Mouse (Mus musculus) limb, embryonic 13.5 days (tissue): ENCODE measurements around the gene Abtb1. TPM values are rescaled to one million over a fixed set of nuclear protein-coding genes. Genes with fewer than 3 reads are reported as not detected.

Source experiments
- ATAC-seq: fragments of 200-750 bp; cut with Nextera tagmentation; 2 replicates; pipeline ENCODE4 v1.8.0; 2017; ENCODE audit warnings: low read depth, moderate number of reproducible peaks, moderate TSS enrichment; ENCODE audit not compliant: low FRiP score
- H3K27ac ChIP-seq: fragments of 300-500 bp; sonication (generic); 2 replicates; pipeline ENCODE4 v1.5.1; 2015; ENCODE audit warnings: inconsistent platforms, mild to moderate bottlenecking, moderate library complexity
- H3K27me3 ChIP-seq: fragments of 300-500 bp; sonication (generic); 2 replicates; pipeline ENCODE4 v1.6.1; 2015; ENCODE audit warnings: mild to moderate bottlenecking, inconsistent platforms
- H3K36me3 ChIP-seq: fragments of 300-500 bp; sonication (generic); 2 replicates; pipeline ENCODE4 v1.6.1; 2015; ENCODE audit warnings: inconsistent platforms, mild to moderate bottlenecking, moderate library complexity
- H3K4me1 ChIP-seq: fragments of 300-500 bp; sonication (generic); 2 replicates; pipeline ENCODE4 v1.6.1; 2015; ENCODE audit warnings: inconsistent platforms
- H3K4me2 ChIP-seq: fragments of 300-500 bp; sonication (generic); replicated peaks from 2 replicates; pipeline ENCODE4 v1.6.1; 2015; ENCODE audit warnings: inconsistent platforms, mild to moderate bottlenecking, moderate library complexity
- H3K4me3 ChIP-seq: fragments of 300-500 bp; sonication (generic); 2 replicates; pipeline ENCODE4 v1.5.1; 2015; ENCODE audit warnings: moderate library complexity, mild to moderate bottlenecking, inconsistent platforms
- H3K9ac ChIP-seq: fragments of 300-500 bp; sonication (generic); 2 replicates; pipeline ENCODE4 v1.6.1; 2015; ENCODE audit warnings: mild to moderate bottlenecking, inconsistent platforms
- H3K9me3 ChIP-seq: fragments of 300-500 bp; sonication (generic); 2 replicates; pipeline ENCODE4 v1.6.1; 2016; ENCODE audit warnings: inconsistent platforms
- WGBS: fragments of 180-500 bp; shearing (Covaris S2); methylation state at CpG from one replicate; pipeline ENCODE4 v1.1.7; 2015; 5-methylcytosine and 5-hydroxymethylcytosine counted together
- polyA plus RNA-seq: library from polyadenylated mRNA; unstranded; fragments of >200 nt; fragmentation: Nextera tagmentation; extraction: Ambion mirVana; gene quantifications from 2 replicates; pipeline ENCODE4 v1.2.1, GENCODE M21; 2015

The Abtb1 gene
- polyA plus RNA-seq, 1 experiment from 2014 or later: 28.0 TPM

DNA sequence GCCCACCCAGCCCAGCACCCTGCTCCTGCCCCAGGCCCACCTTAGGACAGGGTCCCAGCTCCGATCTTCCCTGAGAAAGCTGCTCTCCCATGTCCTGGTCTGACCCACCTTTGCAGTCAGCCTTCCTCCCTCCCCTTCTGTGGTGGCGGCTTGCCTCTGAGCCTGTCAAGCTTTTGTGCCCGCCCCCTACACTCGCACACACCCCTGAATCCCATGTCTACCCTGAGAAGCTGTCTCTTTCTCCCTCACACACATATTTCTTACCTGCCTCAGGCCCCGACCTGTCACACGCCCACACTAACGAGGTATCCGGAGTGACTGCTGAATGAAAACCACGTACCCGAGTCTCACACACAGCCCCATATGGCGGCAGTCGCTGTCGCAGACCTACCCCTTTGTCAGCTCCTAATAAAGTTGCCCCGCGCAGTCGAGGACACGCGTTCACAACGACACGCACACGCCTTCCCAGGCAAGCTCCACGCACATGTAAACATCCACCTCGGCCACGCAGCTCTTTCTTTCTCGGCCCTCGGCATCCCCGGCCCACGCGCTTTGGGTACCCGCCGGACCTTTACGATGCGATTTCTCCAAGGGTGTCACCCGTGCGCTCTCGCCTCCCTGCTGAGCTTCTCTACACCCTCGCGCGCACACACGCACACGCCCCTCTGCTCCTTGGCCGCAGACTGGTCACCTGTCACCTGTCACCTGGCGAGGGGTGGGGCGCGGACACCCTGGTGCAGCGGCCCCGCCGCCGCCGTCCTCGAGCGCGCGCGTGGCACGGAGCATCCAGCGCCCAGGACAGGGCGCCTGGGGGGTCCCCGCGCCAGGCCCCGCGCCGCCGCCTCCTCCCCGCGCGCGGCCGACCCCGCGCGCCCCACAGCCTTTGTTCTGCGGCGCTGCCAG, 32.4 kb upstream of the Abtb1 start:
- H3K27ac ChIP-seq: 0 out of 2 replicates have a peak overlapping the region, but pooled peaks have one; percentile 15
- 1% methylated on average over 72 of the region's 74 CpGs for WGBS
- ATAC-seq: peak; percentile 60

DNA sequence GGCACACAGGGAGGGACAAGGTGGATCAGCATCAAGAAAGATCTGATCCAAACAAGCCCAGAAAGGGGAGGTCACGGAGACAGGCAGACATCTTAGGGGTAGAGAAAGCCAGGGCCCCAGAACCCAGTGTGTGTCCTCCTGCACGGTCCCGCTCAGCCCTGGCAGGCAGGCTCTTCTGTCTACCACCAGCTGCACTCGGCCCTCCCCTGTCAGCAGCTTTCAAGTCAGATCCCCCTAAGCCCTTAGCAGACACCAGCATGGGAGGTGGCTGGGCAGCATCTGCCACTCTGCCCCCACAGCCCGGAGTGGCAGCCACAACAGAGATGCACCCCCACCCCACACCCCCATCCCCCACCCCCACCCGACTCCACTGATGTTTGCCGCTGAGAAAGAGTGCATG, 31.0 kb upstream of the Abtb1 start:
- peaks cover 10% of the 10 kb centered on the region for H3K27me3 ChIP-seq
- H3K4me3 ChIP-seq: no peak overlapping the region
- H3K36me3 ChIP-seq: no peaks in the 10 kb centered on the region
- H3K4me2 ChIP-seq: peak overlapping the region; percentile 96; the same call in 1 of the 2 replicates
- ATAC-seq: no peak
- WGBS: 47% methylated on average over 7 of the region's 7 CpGs
- H3K9ac ChIP-seq: no peak overlapping the region
- H3K27ac ChIP-seq: no peak overlapping the region
- peaks cover 32% of the 10 kb centered on the region for H3K4me1 ChIP-seq
- no peaks in the 10 kb centered on the region for H3K9me3 ChIP-seq

More for the DNA sequence above, 32.4 kb upstream of the Abtb1 start:
- Histone ChIP-seq H3K9me3 (no peaks in the 10 kb centered on the region), H3K27me3 (peaks cover 10% of the 10 kb centered on the region), H3K4me2 (peak overlapping the region; percentile 96), H3K4me3 (peak overlapping the region; percentile 87), H3K9ac (peak overlapping the region; percentile 89), H3K4me1 (peaks cover 32% of the 10 kb centered on the region), H3K36me3 (no peaks in the 10 kb centered on the region)

DNA sequence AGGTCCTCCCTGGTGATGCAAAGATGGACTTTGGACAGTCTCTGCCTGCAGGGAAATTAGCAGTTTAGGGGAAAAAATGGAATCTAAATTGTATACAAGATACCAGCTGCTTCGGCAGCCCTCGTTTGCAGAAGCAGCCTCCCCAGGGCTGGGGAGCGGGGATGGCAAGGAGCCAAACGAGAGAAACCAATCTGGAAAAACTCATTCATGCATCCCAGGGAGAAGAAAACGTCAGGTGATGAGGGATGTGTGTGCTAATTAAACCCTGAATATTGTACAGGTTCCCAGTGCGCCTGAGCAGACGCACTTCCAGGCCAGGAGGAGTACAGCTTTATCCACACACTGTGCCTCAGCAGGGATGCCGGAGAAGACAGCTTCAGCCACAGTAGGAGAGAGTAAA, 29.8 kb upstream of the Abtb1 start:
- H3K9ac ChIP-seq: no peak overlapping the region
- H3K36me3 ChIP-seq: no peaks in the 10 kb centered on the region
- H3K9me3 ChIP-seq: no peaks in the 10 kb centered on the region
- no peak overlapping the region for H3K4me2 ChIP-seq
- no peak for ATAC-seq
- H3K27ac ChIP-seq: no peak overlapping the region
- H3K27me3 ChIP-seq: peaks cover 10% of the 10 kb centered on the region
- peaks cover 32% of the 10 kb centered on the region for H3K4me1 ChIP-seq
- no peak overlapping the region for H3K4me3 ChIP-seq
- WGBS: 37% methylated on average over 8 of the region's 8 CpGs

DNA sequence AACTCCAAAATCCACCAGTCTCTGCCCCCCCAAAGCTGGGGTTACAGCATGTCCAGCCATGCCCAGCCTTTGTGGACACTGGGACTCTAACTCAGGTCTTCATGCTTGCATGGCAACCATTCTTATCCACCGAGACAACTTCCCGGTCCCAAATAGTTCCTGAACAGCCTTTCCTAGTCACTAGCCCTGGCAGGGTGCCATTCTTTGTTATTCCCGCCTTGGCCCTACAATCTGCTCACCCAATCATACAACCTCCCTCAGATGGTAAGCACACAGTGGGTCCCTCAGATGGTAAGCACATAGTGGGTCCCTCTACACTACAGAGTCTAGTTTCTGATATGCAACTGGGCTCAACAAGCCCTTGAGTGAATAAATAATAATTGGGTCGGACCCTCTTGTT, 28.8 kb upstream of the Abtb1 start:
- Histone ChIP-seq H3K36me3 (no peaks in the 10 kb centered on the region), H3K4me1 (peaks cover 32% of the 10 kb centered on the region), H3K4me3 (no peak overlapping the region), H3K27me3 (peaks cover 7% of the 10 kb centered on the region), H3K27ac (no peak overlapping the region), H3K9ac (no peak overlapping the region), H3K4me2 (no peak overlapping the region), H3K9me3 (no peaks in the 10 kb centered on the region)
- no peak for ATAC-seq
- WGBS: 62% methylated on average over 4 of the region's 4 CpGs

DNA sequence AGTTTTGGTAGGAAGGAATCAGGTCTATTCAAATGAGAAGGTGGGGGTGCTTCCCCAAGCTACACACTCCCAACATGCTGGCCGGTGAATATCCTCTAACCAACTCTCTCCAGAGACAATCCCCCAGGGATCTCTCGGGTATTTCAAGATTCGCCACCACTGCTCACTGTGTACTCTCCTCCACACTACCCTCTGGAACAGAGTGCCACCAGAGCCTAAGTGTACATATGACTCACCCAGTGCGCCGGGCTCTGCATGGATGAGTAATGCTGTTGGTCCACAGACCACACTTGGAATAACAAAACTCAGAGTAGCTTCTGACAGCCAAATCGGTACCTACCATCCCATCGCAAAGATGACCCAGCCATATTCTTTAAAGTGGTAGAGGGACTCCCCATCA, 27.7 kb upstream of the Abtb1 start:
- no peak overlapping the region for H3K4me2 ChIP-seq
- H3K4me3 ChIP-seq: no peak overlapping the region
- H3K4me1 ChIP-seq: peaks cover 32% of the 10 kb centered on the region
- peaks cover 7% of the 10 kb centered on the region for H3K36me3 ChIP-seq
- H3K9me3 ChIP-seq: no peaks in the 10 kb centered on the region
- 90% methylated on average over 7 of the region's 7 CpGs for WGBS
- H3K27me3 ChIP-seq: no peaks in the 10 kb centered on the region
- no peak overlapping the region for H3K9ac ChIP-seq
- ATAC-seq: no peak
- no peak overlapping the region for H3K27ac ChIP-seq

DNA sequence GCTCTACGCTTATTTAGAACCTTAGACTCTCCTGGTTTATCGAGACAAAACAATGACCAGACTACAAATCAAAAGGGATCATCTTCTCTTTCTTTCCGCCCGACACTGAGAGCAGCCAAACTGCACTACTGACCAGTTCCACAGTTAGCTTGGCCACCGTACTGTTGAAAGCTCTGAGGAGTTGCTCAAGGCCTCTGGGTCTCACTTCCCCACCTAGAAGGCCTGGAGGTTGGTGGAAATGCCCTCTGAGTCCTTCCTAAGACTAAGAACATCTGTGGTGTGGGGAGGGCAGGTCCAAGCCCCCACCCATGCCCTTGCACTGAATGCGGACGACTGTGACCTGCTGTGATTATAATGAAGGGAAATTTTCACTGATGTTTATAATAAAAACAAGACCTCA, 23.9 kb upstream of the Abtb1 start:
- Histone ChIP-seq H3K27me3 (no peaks in the 10 kb centered on the region), H3K9ac (no peak overlapping the region), H3K4me2 (no peak overlapping the region), H3K4me1 (peaks cover under 1% of the 10 kb centered on the region; the same call in 1 of the 2 replicates), H3K9me3 (no peaks in the 10 kb centered on the region), H3K27ac (no peak overlapping the region), H3K36me3 (peaks cover 40% of the 10 kb centered on the region), H3K4me3 (no peak overlapping the region)
- 82% methylated on average over 7 of the region's 7 CpGs for WGBS
- ATAC-seq: no peak

DNA sequence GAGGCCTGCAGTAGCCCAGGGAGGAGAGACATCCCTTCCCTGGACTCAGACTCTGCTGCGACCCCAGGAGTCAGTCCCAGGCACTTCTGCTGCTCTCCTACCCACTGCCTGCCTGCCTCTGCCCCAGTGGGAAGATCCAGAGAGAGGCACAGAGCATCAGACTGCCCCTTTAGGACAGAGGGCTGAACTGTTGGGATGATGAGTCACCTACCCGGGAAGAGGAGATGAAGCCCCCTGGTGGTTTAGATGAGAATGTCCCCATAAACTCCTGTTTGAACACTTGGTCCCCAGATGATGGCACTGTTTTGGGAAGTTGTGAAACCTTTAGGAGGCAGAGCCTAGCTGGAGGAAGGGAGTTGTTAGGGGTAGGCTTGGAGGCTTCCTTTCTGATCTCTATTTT, 19.1 kb upstream of the Abtb1 start:
- ATAC-seq: no peak
- no peaks in the 10 kb centered on the region for H3K27me3 ChIP-seq
- no peak overlapping the region for H3K4me3 ChIP-seq
- H3K4me1 ChIP-seq: no peaks in the 10 kb centered on the region
- H3K27ac ChIP-seq: no peak overlapping the region
- peaks cover 56% of the 10 kb centered on the region for H3K36me3 ChIP-seq
- no peak overlapping the region for H3K9ac ChIP-seq
- no peaks in the 10 kb centered on the region for H3K9me3 ChIP-seq
- WGBS: 14% methylated on average over 2 of the region's 2 CpGs
- no peak overlapping the region for H3K4me2 ChIP-seq

DNA sequence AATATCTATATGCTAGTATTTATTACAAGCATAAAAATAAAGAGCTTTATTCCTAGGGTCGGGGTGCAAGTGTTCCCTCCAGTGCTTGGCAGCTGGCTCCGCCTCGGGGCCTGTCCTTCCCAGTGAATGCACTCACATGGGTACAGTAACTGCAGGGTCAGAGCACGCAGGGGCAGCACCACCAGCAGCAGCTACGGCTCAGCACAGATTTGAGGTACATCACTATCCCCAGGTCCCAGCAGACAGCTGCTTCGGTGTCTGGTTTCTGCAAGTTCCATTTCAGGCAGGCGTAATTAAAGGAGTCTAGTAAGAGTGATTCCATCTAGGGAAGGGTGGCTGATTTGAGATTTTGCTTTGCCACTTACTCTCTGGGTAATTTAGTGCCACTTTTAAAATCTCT, 16.6 kb upstream of the Abtb1 start:
- 49% methylated on average over 7 of the region's 7 CpGs for WGBS
- no peak overlapping the region for H3K27ac ChIP-seq

DNA sequence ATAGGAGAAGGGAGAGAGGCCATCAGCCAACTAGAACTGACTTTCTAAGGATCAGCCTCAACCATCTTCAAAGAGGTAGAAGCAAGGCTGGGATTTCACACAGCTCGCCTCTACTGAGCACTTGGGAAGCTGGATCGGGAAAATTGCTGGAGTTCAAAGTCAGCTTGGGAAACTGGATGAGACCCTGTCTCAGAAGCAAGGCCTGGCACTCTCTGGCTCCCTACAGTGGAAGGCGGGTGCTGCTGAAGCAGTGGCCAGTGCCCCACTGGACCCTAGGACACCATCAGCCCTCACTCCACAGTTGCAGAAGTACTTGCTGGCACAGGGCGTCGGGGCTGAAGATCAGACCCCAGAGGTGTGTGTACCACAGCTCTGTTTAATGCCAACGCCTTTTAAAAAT, 16.0 kb upstream of the Abtb1 start:
- Histone ChIP-seq H3K4me2 (no peak overlapping the region), H3K4me3 (no peak overlapping the region), H3K9ac (no peak overlapping the region), H3K27ac (0 out of 2 replicates have a peak overlapping the region, but pooled peaks have one; percentile 28), H3K27me3 (no peaks in the 10 kb centered on the region), H3K4me1 (no peaks in the 10 kb centered on the region), H3K9me3 (no peaks in the 10 kb centered on the region), H3K36me3 (peaks cover 36% of the 10 kb centered on the region)
- ATAC-seq: no peak
- 85% methylated on average over 6 of the region's 6 CpGs for WGBS

More for the DNA sequence above, 16.6 kb upstream of the Abtb1 start:
- Histone ChIP-seq H3K36me3 (peaks cover 41% of the 10 kb centered on the region), H3K4me1 (no peaks in the 10 kb centered on the region), H3K9me3 (no peaks in the 10 kb centered on the region), H3K4me3 (no peak overlapping the region), H3K27me3 (no peaks in the 10 kb centered on the region), H3K4me2 (no peak overlapping the region), H3K9ac (no peak overlapping the region)
- ATAC-seq: 0 out of 2 replicates have a peak, but pooled peaks have one; percentile 52

DNA sequence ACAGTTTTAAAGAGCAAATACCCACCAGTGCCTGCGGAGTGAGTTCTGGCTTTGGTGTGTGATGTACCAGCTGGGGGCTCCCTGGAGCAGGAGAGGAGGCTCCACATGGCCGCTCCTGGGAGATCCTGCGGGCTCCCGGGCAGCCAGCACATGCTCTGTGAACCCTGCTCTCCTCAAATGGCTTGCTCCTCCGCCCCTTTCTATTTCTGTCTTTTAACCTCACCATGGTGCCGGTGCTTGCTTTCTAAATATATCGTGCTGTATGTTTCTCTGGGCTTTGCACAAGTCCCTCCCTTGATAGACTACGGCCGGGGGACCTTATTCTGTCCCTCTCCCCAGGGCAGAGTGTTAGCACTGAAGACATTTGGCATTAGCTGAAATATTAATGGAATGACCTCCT, 15.5 kb upstream of the Abtb1 start:
- ATAC-seq: peak; percentile 37; the same call in 1 of the 2 replicates
- no peak overlapping the region for H3K9ac ChIP-seq
- 50% methylated on average over 9 of the region's 9 CpGs for WGBS

DNA sequence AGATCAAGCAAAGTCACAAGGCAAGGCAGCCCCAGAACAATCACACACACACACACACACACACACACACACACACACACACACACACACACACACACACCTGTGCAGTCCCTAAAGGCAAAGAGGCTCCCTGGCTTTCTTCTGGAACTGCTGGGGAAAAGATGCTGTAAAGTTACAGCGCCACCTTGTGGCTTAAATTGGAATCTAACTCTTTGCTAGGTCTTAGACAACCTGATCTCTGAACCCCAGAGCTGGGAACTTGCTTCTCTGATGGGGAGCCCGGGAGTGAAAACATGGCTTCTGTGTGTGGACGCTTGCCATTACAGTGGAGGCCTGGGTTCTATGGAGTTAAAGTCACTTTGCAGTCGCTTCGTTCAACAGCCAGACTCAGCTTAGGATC, 13.9 kb upstream of the Abtb1 start:
- Histone ChIP-seq H3K4me1 (no peaks in the 10 kb centered on the region), H3K9me3 (peaks cover 3% of the 10 kb centered on the region; the same call in 1 of the 2 replicates), H3K4me2 (no peak overlapping the region), H3K9ac (no peak overlapping the region), H3K36me3 (peaks cover 21% of the 10 kb centered on the region), H3K4me3 (no peak overlapping the region), H3K27me3 (no peaks in the 10 kb centered on the region), H3K27ac (no peak overlapping the region)
- ATAC-seq: 0 out of 2 replicates have a peak, but pooled peaks have one; percentile 26
- 28% methylated on average over 5 of the region's 5 CpGs for WGBS

More for the DNA sequence above, 15.5 kb upstream of the Abtb1 start:
- Histone ChIP-seq H3K27me3 (no peaks in the 10 kb centered on the region), H3K4me1 (no peaks in the 10 kb centered on the region), H3K4me3 (no peak overlapping the region), H3K9me3 (no peaks in the 10 kb centered on the region), H3K27ac (no peak overlapping the region), H3K36me3 (peaks cover 33% of the 10 kb centered on the region), H3K4me2 (no peak overlapping the region)

DNA sequence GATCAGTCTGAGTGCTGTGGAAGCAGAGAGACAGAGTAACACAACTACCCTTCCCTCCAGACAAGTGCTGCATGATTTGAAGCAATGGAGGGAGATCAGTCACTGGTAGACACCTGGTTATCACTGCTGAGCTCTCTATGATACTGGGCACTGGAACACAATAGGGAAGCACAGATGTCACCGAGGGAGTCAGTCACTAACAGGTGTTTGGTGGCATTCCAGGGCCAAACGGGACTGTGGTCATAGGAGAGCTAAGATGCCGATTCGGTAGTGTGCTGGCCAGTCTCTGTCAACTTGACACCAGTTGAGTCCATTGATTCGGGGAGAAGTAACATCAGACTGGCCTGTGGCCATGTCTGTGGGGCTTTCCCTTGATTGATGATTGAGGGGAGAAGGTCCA, 12.7 kb upstream of the Abtb1 start:
- H3K36me3 ChIP-seq: peaks cover 11% of the 10 kb centered on the region
- peaks cover 3% of the 10 kb centered on the region; the same call in 1 of the 2 replicates for H3K9me3 ChIP-seq
- H3K27ac ChIP-seq: no peak overlapping the region
- no peak overlapping the region for H3K9ac ChIP-seq
- ATAC-seq: no peak
- no peaks in the 10 kb centered on the region for H3K4me1 ChIP-seq
- no peak overlapping the region for H3K4me2 ChIP-seq
- no peaks in the 10 kb centered on the region for H3K27me3 ChIP-seq
- no peak overlapping the region for H3K4me3 ChIP-seq
- WGBS: 71% methylated on average over 5 of the region's 5 CpGs
